Mouse (Mus musculus) heart, postnatal 0 days (tissue): ENCODE data around the gene Pafah1b1.

Source experiments
- CTCF ChIP-seq: IDR thresholded peaks from 2 replicates; pipeline ENCODE4 v1.5.1; 2016; ENCODE audit warnings: antibody characterized with exemption, control low read depth, low read depth
- EP300 ChIP-seq: IDR thresholded peaks from 2 replicates; pipeline ENCODE4 v1.6.1; 2016; ENCODE audit warnings: antibody characterized with exemption, low read depth

- TF ChIP-seq CTCF (no peak), EP300 (no peak)
Measured at GRCm38 (mm10) chr11:74692151-74692550, 32.3 kb downstream of the Pafah1b1 start.
